Mouse (Mus musculus) small intestine, adult 2 months (tissue): ENCODE results near the gene Ntsr1.

Source experiments
- CTCF ChIP-seq: fragments of 200-500 bp; IDR thresholded peaks from 2 replicates; pipeline ENCODE4 v1.5.1; 2012; ENCODE audit warnings: low read depth, mild to moderate bottlenecking, control low read depth, inconsistent platforms, low read length, moderate library complexity, mixed read lengths; ENCODE audit not compliant: insufficient replicate concordance, insufficient read length; ENCODE audit errors: extremely low read depth
- POLR2A ChIP-seq: fragments of 200-500 bp; IDR thresholded peaks from 2 replicates; pipeline ENCODE4 v1.6.1; 2012; ENCODE audit warnings: low read depth, mild to moderate bottlenecking, control low read depth, inconsistent platforms, low read length, moderate library complexity

DNA sequence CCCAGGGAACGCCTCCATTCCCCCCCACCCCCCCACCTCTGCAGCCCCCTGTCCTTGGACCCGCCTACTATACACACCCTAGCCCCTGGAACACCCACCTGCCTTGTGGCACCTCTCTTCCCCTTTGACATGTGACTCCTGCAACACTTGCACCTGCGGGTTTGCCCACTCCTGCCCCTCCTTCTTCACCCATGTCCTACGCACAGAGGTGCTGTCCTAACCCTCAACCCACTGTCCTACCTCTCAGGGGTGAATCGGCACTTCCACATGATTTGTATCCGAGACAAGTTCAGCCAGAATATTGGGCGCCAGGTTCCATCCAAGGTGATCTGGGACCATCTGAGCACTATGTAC lies 83.4 kb downstream of the Ntsr1 start:
- TF ChIP-seq CTCF = no peak
- no peak for TF ChIP-seq POLR2A
